Mouse (Mus musculus): ENCODE data around the gene Nckipsd.

Nckipsd gene

GRCm38 (mm10) chr9:108808163-108808665 is at the start of gene Nckipsd:
TSS of gene Nckipsd (plus strand) at chr9:108808368.
- peak; percentile 93 for DNase-seq

- no peak for DNase-seq
Observed at GRCm38 (mm10) chr9:108759121-108759520, 49.0 kb upstream of the Nckipsd start.

GRCm38 (mm10) chr9:108759805-108760204 is 48.4 kb upstream of the Nckipsd start:
- peak; percentile 60 for DNase-seq

- DNase-seq, result no peak
Observed at GRCm38 (mm10) chr9:108761561-108761960, 46.6 kb upstream of the Nckipsd start.

- DNase-seq, result no peak
Observed at GRCm38 (mm10) chr9:108764971-108765370, 43.2 kb upstream of the Nckipsd start.

- no peak for DNase-seq
Observed at GRCm38 (mm10) chr9:108776614-108777013, 31.6 kb upstream of the Nckipsd start.

GRCm38 (mm10) chr9:108777276-108777675 is 30.9 kb upstream of the Nckipsd start:
- DNase-seq, result no peak

- no peak for DNase-seq
Observed at GRCm38 (mm10) chr9:108780959-108781358, 27.2 kb upstream of the Nckipsd start.

GRCm38 (mm10) chr9:108781891-108782290 is 26.3 kb upstream of the Nckipsd start:
- DNase-seq, result no peak

GRCm38 (mm10) chr9:108782836-108783547 is 25.2 kb upstream of the Nckipsd start:
- peak; percentile 56 for DNase-seq

GRCm38 (mm10) chr9:108783548-108784463 is 24.4 kb upstream of the Nckipsd start, which contains the start of gene Ip6k2:
TSS of gene Ip6k2 (plus strand) at chr9:108783796.
- peak; percentile 99 for DNase-seq

GRCm38 (mm10) chr9:108785416-108785815 is 22.8 kb upstream of the Nckipsd start:
- DNase-seq, result peak; percentile 79

GRCm38 (mm10) chr9:108786494-108786893 is 21.7 kb upstream of the Nckipsd start:
- DNase-seq, result no peak

GRCm38 (mm10) chr9:108787080-108787479 is 21.1 kb upstream of the Nckipsd start:
- DNase-seq, result no peak

GRCm38 (mm10) chr9:108788713-108789112 is 19.5 kb upstream of the Nckipsd start:
- DNase-seq, result no peak

GRCm38 (mm10) chr9:108792307-108792706 is 15.9 kb upstream of the Nckipsd start:
- DNase-seq, result no peak

GRCm38 (mm10) chr9:108792730-108793129 is 15.4 kb upstream of the Nckipsd start:
- no peak for DNase-seq

- DNase-seq, result no peak
Observed at GRCm38 (mm10) chr9:108795281-108795680, 12.9 kb upstream of the Nckipsd start.

- DNase-seq, result peak; percentile 45
Observed at GRCm38 (mm10) chr9:108795762-108796161, 12.4 kb upstream of the Nckipsd start.

GRCm38 (mm10) chr9:108796351-108796981 is 11.7 kb upstream of the Nckipsd start:
- no peak for DNase-seq

- DNase-seq, result no peak
Observed at GRCm38 (mm10) chr9:108797477-108797876, 10.7 kb upstream of the Nckipsd start.

- DNase-seq, result no peak
Observed at GRCm38 (mm10) chr9:108798508-108799075, 9.6 kb upstream of the Nckipsd start.

- no peak for DNase-seq
Observed at GRCm38 (mm10) chr9:108799564-108799963, 8.6 kb upstream of the Nckipsd start.

Data from retina, postnatal 1 day (tissue).